28 mouse cellular contexts compared by ENCODE assay signal in the genomic region with DNA sequence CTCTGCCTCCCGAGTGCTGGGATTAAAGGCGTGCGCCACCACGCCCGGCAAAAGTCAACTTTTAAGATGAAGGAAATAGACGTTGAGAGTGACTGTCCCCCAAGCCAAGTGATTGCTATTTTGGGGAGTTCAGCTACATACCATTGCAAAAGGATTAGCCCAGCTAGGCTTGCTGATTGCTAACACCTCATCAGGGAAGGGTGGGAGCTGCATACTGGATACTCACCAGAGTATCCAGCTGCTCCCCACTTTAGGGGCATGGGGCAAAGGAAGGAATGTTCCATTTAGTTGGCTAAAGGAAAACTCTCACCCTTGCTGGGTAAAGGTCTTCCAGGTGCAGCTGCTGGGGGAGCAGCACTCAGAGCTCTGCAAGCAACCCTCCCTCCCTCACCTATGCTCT.
"Had no signal": no experiment of that assay in that cellular context is flagged by ENCODE, and none has a peak within 500 bp of the region (broad histone marks: within the 10 kb centered on the region; RNA-seq: fewer than 3 reads in every experiment).

No protein-coding gene starts in this region.

- H3K4me1 ChIP-seq: limb, embryonic 10.5 days; limb, embryonic 12.5 days; limb, embryonic 15.5 days; lung, embryonic 15.5 days; midbrain, embryonic 10.5 days had no signal

- DNase-seq: layer of hippocampus, postnatal 36 days; left cerebral cortex, postnatal 4 days; liver; liver, embryonic 13.5 days; liver, postnatal 0 days; lung, embryonic 14.5 days; midbrain, embryonic 14.5 days had no signal

- H3K4me2 ChIP-seq: limb, embryonic 12.5 days; limb, embryonic 13.5 days; limb, embryonic 15.5 days; liver, embryonic 11.5 days; liver, embryonic 12.5 days; liver, embryonic 13.5 days; liver, embryonic 15.5 days; lung, embryonic 14.5 days; lung, embryonic 15.5 days; midbrain, embryonic 11.5 days; midbrain, embryonic 12.5 days; midbrain, embryonic 13.5 days; midbrain, embryonic 15.5 days; neural tube, embryonic 12.5 days; neural tube, embryonic 13.5 days had no signal

- ATAC-seq: liver, embryonic 12.5 days; liver, postnatal 0 days; midbrain, embryonic 13.5 days; midbrain, embryonic 15.5 days; midbrain, embryonic 16.5 days had no signal

- H3K27ac ChIP-seq: left cerebral cortex, adult 2 months; limb, embryonic 10.5 days; limb, embryonic 12.5 days; limb, embryonic 13.5 days; limb, embryonic 15.5 days; liver, embryonic 12.5 days; liver, embryonic 13.5 days; liver, embryonic 14.5 days; liver, embryonic 15.5 days; lung, embryonic 15.5 days; macrophage; midbrain, embryonic 10.5 days; midbrain, embryonic 12.5 days; midbrain, embryonic 13.5 days; midbrain, embryonic 15.5 days; neural tube, embryonic 12.5 days; neural tube, embryonic 13.5 days had no signal

- H3K27me3 ChIP-seq: limb, embryonic 12.5 days; limb, embryonic 13.5 days; limb, embryonic 15.5 days; liver, embryonic 12.5 days; liver, embryonic 13.5 days; liver, embryonic 15.5 days; lung, embryonic 15.5 days; megakaryocyte, embryonic 14.5 days; midbrain, embryonic 12.5 days; midbrain, embryonic 13.5 days; midbrain, embryonic 15.5 days; neural tube, embryonic 12.5 days; neural tube, embryonic 13.5 days had no signal

- H3K9me3 ChIP-seq: limb, embryonic 10.5 days; limb, embryonic 12.5 days; limb, embryonic 13.5 days; limb, embryonic 15.5 days; liver, embryonic 12.5 days; liver, embryonic 13.5 days; liver, embryonic 15.5 days; lung, embryonic 15.5 days; megakaryocyte, embryonic 14.5 days; midbrain, embryonic 10.5 days; midbrain, embryonic 12.5 days; midbrain, embryonic 13.5 days; midbrain, embryonic 15.5 days; neural tube, embryonic 12.5 days; neural tube, embryonic 13.5 days had no signal

- H3K4me3 ChIP-seq: left cerebral cortex, adult 2 months; limb, embryonic 10.5 days; limb, embryonic 12.5 days; limb, embryonic 13.5 days; limb, embryonic 15.5 days; liver, embryonic 12.5 days; liver, embryonic 13.5 days; liver, embryonic 15.5 days; lung, embryonic 15.5 days; megakaryocyte, embryonic 14.5 days; midbrain, embryonic 10.5 days; midbrain, embryonic 12.5 days; midbrain, embryonic 13.5 days; midbrain, embryonic 15.5 days; myocyte; neural tube, embryonic 12.5 days; neural tube, embryonic 13.5 days had no signal

- H3K9ac ChIP-seq: limb, embryonic 12.5 days; limb, embryonic 13.5 days; limb, embryonic 15.5 days; liver, embryonic 12.5 days; liver, embryonic 13.5 days; liver, embryonic 14.5 days; liver, embryonic 15.5 days; liver, postnatal 0 days; lung, embryonic 14.5 days; lung, embryonic 15.5 days; midbrain, embryonic 12.5 days; midbrain, embryonic 13.5 days; midbrain, embryonic 15.5 days; neural tube, embryonic 12.5 days; neural tube, embryonic 13.5 days had no signal
